Mouse (Mus musculus): ENCODE measurements around the gene Cby1.

The Cby1 gene

GRCm38 (mm10) chr15:79697011-79697410 lies 38.0 kb downstream of the Cby1 start:
- intact Hi-C loops (cut with DNase I) = no loop called here

DNA sequence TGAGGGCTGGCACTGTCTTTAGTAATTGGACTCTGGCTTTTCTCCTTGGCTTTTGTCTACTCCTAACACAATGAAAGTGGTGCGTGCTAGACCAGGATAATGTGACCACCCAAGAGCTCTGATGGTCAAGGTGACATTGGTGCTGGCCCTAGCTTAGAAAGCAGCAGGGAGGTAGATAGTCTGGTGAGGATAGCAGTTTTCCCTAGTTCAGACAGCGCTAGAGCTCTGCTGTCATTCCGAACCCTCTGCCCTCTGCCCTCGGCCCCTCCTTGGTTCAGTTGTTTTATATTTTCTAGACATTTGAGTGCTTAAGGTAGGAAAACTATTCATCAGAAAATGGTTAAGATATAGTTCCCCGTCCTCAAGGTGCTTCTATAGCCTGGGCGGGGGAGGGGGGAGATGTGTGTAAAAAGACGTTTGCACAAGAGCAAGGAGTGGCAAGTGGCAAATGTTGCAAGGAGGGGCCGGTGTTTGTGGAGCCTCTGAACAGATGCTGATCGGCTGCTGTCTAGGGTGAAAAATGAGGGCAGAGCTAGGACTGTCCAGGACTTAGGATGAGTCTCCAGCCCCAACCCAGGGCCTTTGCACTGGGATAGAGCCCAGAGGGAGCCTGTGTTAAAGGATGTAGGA lies 38.7 kb downstream of the Cby1 start:
- intact Hi-C loops (cut with DNase I) = no loop called here

DNA sequence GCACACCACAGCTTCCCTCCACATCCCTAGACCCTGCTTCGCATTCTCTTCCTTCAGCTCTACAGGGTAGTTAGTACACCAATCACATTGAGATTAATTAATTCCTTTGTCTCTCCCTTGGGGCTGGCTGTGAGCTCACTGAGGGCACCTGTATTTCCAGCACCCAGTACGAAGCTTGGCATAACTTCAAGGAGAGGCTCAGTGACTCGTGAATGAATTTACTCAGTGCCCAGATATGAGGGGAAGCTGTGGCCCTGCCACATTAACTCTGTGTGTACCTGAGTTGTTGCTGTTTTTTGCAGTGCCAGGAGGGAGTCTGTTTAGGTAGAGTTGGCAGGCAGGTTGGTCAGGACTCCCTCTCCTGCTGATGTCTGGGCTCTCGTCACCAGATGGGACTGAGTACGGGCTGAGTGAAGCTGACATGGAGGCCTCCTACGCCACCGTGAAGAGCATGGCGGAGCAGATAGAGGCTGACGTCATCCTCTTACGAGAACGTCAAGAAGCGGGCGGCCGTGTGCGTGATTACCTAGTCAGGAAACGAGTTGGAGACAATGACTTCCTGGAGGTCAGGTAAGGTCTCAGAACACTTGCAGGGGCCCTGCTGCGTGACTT lies 47.7 kb downstream of the Cby1 start:
- intact Hi-C loops (cut with DNase I) = no loop called here

DNA sequence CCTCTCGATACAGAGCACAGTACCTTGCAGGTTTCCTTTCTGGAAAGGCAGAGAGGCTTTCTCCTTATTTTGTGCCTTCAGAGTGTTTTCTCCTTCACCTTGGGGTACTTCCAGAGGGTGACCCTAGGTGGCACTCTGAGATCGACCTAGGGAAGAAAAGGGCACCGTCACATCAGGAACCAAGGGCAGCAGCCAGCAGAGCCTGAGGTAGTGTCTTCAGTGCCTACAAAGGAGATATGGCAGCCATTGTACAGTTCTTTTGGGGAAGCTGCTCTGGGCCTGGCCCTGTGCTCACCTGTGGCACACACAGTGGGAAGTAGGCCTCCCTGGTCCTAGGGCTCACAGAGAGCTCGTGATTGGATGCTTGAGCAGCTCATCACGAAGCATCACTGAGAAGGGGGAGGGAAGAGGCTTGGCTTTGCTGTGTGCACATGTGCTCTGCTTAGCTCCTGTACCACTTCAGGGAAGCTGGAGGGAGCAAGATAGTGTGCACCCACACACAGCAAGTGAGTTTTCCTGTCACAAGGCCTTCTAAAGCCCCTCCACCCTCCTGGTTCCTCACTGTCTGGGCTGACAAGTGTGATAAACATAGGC lies 49.3 kb downstream of the Cby1 start:
- intact Hi-C loops (cut with DNase I) = no loop called here

- intact Hi-C loops (cut with DNase I) = no loop called here
Observed at GRCm38 (mm10) chr15:79715646-79716045, 56.6 kb downstream of the Cby1 start.

DNA sequence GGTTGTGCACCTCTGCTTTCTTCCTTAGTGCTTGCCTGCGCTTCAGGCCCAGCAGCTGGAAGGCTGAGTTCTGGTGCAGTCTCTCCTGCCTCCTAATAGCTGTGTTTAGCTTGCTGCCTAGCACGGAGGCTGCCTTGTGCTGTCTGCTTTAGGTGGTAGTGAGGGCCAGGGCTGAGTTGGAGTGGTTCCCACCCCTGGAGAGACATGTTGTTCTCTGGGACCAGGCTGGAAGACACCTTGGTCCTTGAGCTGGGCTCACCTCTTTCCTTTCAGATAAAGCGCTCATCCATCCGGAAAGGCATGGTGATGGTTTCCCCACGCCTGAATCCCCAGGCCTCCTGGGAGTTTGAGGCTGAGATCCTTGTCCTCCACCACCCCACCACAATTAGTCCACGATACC lies 57.7 kb downstream of the Cby1 start:
- intact Hi-C loops (cut with DNase I) = no loop called here
